Mouse (Mus musculus) myocyte (in vitro differentiated cells): Measurements from ENCODE around the gene Gm21761. TPM values are rescaled to one million over a fixed set of nuclear protein-coding genes. Genes with fewer than 3 reads are reported as not detected.
"Not testable (repeated sequence)": the region's sequence is repeated elsewhere in the genome, so short reads cannot be mapped to it uniquely, and the experiment has no call there.

Source experiments
- H3K27me3 ChIP-seq: one replicate; pipeline ENCODE4 v1.6.1; 2011; ENCODE audit not compliant: control insufficient read depth, insufficient read depth, insufficient read length
- H3K36me3 ChIP-seq: one replicate; pipeline ENCODE4 v1.6.1; 2011; ENCODE audit not compliant: control insufficient read depth, insufficient read depth
- H3K4me2 ChIP-seq: one replicate; pipeline ENCODE4 v1.6.1; 2011; ENCODE audit warnings: low read depth, control low read depth
- H3K4me3 ChIP-seq: one replicate; pipeline ENCODE4 v1.5.1; 2011; ENCODE audit warnings: mild to moderate bottlenecking, control low read depth, moderate library complexity
- H3K79me2 ChIP-seq: one replicate; pipeline ENCODE4 v1.6.1; 2011; ENCODE audit not compliant: control insufficient read depth, insufficient read depth
- H3ac ChIP-seq: one replicate; pipeline ENCODE4 v1.6.1; 2011; ENCODE audit not compliant: control insufficient read depth, insufficient read length
- polyA plus RNA-seq: library from polyadenylated mRNA; unstranded; fragments of >200 nt; fragmentation: generic; extraction: Trizol; gene quantifications from one replicate; pipeline ENCODE4 v1.2.1, GENCODE M21; 2012; ENCODE audit warnings: missing spikeins

Gm21761 gene
- not detected for polyA plus RNA-seq

DNA sequence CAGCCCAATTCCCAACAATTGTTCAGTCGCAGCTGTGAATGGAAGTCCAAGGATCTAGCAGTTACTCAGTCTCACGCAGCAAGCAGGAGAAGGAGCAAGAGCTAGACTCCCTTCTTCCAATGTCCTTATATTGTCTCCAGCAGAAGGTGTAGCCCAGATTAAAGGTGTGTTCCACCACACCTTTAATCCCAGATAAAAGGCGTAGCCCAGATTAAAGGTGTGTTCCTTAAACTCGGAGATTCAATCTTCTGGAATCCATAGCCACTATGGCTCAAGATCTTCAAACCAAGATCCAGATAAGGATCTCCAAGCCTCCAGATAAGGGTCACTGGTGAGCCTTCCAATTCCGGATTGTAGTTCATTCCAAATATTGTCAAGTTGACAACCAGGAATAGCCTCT lies at the start of gene Gm21761:
TSS of gene Gm21761 (minus strand) at position 101 of the 400 bp plus-strand sequence.
- not testable (repeated sequence) for H3ac ChIP-seq, H3K79me2 ChIP-seq, H3K4me2 ChIP-seq, H3K4me3 ChIP-seq, H3K36me3 ChIP-seq, H3K27me3 ChIP-seq

- H3ac ChIP-seq, H3K36me3 ChIP-seq, H3K4me2 ChIP-seq, H3K27me3 ChIP-seq, H3K79me2 ChIP-seq, H3K4me3 ChIP-seq: not testable (repeated sequence)
Measured at GRCm38 (mm10) chr13:119969163-119969562, 40.1 kb upstream of the Gm21761 start.

DNA sequence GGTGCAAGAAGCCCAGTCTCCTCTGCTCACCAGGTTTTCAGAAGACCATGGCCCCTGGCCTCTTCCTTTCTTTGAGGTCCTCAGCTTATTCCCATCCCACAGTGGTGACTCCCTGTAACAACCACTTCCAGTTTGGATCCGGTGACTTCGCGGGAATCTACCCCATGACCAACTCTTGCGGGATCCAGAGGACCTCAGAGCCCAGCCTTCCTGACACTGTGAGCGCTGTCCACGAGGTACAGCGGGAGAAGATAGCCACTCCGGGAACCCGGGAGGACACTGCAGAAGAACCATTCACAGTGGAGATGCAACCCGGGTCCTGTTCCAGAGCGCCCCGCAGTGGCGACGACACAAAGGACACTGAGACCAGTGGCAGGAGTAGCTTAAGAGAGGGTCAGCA lies 39.1 kb upstream of the Gm21761 start:
- not testable (repeated sequence) for H3K4me3 ChIP-seq, H3K36me3 ChIP-seq, H3K4me2 ChIP-seq, H3K27me3 ChIP-seq, H3ac ChIP-seq, H3K79me2 ChIP-seq

DNA sequence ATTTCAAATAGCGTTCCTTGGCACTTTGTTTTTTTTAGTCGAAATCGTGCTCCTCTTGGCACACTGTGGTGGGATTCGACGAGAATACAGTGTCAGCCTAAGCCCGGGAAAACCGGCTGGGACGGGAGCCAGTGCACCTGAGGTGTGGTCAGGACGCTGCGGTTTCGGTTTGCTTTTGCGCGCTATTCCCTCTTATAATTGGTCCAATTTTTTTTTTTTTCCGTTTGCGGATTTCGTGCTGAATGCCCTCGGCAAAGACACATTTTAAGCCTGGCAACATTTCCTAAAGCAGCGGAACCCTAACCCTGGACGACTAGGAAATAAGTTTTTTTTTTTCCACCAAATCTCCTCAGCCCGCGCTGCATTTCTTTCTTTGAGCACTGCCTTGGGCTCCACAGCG lies 36.9 kb upstream of the Gm21761 start:
- not testable (repeated sequence) for H3K4me3 ChIP-seq, H3ac ChIP-seq, H3K27me3 ChIP-seq, H3K79me2 ChIP-seq, H3K36me3 ChIP-seq
- H3K4me2 ChIP-seq: peak overlapping the region; percentile 24

- not testable (repeated sequence) for H3K36me3 ChIP-seq, H3K79me2 ChIP-seq, H3ac ChIP-seq, H3K4me3 ChIP-seq, H3K27me3 ChIP-seq
- H3K4me2 ChIP-seq: peak overlapping the region; percentile 34
Measured at GRCm38 (mm10) chr13:119965302-119965952, 36.4 kb upstream of the Gm21761 start.

DNA sequence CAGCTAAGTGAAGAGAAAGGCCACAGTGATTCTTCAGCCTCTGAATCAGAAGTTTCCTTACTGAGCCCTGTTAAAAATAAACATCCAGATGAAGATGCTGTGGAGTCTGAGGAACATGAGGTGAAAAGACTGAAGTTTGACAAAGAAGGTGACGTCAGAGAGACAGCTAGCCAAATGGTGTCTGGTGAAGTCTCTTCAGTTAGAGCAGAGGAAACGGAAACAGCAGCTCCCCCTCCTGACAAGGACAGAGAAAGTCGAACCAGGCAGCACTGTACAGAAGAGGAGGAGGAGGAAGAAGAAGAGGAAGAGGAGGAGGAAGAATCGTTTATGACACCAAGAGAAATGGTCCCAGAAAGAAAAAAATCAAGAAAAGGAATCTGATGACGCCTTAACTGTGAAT lies 33.8 kb upstream of the Gm21761 start:
- H3K79me2 ChIP-seq, H3K27me3 ChIP-seq, H3K4me2 ChIP-seq, H3K36me3 ChIP-seq, H3ac ChIP-seq, H3K4me3 ChIP-seq: not testable (repeated sequence)

DNA sequence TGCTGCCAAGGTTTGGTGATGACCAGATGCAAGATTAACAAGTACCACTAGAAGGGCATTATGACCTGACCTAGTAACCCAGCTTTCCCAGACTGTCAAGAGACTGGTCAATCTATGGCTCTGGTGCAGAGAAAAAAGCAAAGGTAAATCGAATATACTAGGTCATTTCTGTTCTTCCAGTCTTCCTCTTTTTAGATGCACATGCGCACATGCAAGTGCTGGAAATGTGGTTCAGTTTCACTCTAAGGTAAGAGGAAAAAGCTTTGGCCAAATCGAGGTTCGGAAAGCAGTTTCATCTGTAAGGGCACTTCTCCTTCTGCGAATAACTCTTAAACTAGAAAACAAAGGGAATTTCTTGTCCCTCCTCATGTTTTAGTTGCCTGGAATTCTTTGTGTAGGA lies 26.5 kb upstream of the Gm21761 start:
- not testable (repeated sequence) for H3K27me3 ChIP-seq, H3K4me3 ChIP-seq, H3K79me2 ChIP-seq, H3ac ChIP-seq, H3K4me2 ChIP-seq, H3K36me3 ChIP-seq

GRCm38 (mm10) chr13:119955089-119955488 lies 26.0 kb upstream of the Gm21761 start:
- not testable (repeated sequence) for H3K4me2 ChIP-seq, H3K27me3 ChIP-seq, H3K4me3 ChIP-seq, H3K79me2 ChIP-seq, H3K36me3 ChIP-seq, H3ac ChIP-seq

DNA sequence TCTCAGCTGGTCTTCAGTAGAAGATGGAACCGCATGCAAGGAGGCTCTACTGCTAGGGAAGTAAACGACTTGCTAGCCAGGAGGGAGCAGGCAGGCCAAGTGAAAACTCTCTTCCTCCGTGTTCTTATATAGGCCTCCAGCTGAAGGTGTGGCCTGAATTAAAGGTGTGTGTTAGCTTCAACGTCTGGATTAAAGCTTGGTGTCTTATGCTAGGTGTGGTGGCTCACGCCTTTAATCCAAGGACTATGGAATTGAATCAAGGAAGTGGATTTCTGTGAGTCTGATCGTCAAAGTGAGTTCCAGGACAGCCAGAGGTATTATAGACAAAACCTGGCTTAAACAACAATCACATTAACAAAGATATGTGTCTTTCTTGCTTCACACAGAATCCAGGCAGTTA lies 21.6 kb upstream of the Gm21761 start, which contains the start of gene B020031M17Rik:
TSS of gene B020031M17Rik (minus strand) at position 101 of the 400 bp plus-strand sequence.
- H3K4me3 ChIP-seq, H3K27me3 ChIP-seq, H3K4me2 ChIP-seq, H3ac ChIP-seq, H3K36me3 ChIP-seq, H3K79me2 ChIP-seq: not testable (repeated sequence)

GRCm38 (mm10) chr13:119924597-119925340 lies 4.3 kb downstream of the Gm21761 start:
- not testable (repeated sequence) for H3K36me3 ChIP-seq, H3K4me2 ChIP-seq

DNA sequence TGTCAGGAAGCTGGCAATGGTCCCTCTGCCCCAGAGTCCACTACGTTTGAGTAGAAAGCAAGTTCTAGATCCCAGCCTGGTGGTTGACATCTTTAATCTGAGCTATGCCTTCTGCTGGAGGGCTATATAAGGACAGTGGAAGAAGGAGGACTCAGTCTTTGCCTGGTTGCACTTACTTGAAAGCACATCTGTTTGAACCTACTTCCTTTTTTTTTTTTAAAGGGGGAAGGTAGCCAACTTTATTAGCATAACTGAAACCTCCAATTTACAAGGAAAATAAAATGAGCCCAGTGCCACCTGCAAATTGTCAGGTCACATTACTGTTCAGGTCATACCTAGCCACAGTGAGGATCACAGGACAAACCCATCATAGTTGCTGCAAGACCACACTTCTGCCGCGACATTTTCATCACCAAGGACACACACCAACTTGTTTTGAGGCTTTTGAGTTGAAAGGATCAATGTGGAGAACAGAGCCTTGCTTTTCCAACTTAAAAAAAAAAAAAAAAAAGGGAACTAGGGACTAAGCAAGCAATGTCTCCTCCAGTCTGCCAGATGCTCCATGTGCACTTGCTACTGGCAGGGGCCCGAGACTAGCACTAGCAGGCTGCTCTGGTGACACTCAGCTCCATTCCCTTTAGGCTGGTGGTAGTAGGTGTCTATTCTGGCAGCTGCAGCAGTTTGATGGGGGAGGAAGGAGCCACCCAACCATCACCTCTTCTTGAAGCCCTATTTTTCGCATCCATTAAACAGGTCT lies 11.9 kb downstream of the Gm21761 start:
- H3K4me2 ChIP-seq, H3K27me3 ChIP-seq, H3K36me3 ChIP-seq, H3K79me2 ChIP-seq, H3ac ChIP-seq, H3K4me3 ChIP-seq: not testable (repeated sequence)

More at GRCm38 (mm10) chr13:119924597-119925340, 4.3 kb downstream of the Gm21761 start:
- H3ac ChIP-seq, H3K79me2 ChIP-seq, H3K4me3 ChIP-seq, H3K27me3 ChIP-seq: not testable (repeated sequence)

GRCm38 (mm10) chr13:119916449-119916848 lies 12.6 kb downstream of the Gm21761 start:
- not testable (repeated sequence) for H3K27me3 ChIP-seq, H3K79me2 ChIP-seq, H3K4me2 ChIP-seq

More at GRCm38 (mm10) chr13:119916449-119916848, 12.6 kb downstream of the Gm21761 start:
- not testable (repeated sequence) for H3ac ChIP-seq, H3K4me3 ChIP-seq, H3K36me3 ChIP-seq
